Mouse (Mus musculus) 416B (cell line): ENCODE measurements around the gene Fam126a.

Experiments used
- DNase-seq: peaks from one replicate; pipeline ENCODE4 v3.0.0; 2011; ENCODE audit warnings: low read depth

Fam126a gene

DNA sequence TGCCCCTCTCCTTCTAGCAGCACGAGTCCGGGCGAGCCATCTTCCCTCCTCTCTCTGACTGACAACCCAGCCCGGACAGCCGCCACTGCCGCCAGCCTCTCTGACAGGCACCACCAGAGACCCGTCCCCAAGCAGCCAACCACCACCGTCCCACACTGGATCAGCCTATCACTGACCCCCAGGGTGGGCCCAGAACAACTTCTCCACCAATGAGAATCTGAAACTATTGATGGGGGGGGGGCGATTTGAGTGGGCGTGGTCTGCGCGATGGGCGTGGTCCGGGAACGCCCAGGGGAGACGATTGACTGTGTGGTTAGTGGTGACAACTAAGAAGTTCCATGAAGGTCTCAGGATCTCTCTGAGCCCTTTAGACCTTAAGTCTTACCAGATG lies at the start of gene Fam126a:
Fam126a (minus strand) TSS at position 112 of the 391 bp plus-strand sequence.
- DNase-seq = peak; percentile 98

GRCm38 (mm10) chr5:24078420-24079179 lies 48.1 kb upstream of the Fam126a start:
- DNase-seq = peak; percentile 8

DNA sequence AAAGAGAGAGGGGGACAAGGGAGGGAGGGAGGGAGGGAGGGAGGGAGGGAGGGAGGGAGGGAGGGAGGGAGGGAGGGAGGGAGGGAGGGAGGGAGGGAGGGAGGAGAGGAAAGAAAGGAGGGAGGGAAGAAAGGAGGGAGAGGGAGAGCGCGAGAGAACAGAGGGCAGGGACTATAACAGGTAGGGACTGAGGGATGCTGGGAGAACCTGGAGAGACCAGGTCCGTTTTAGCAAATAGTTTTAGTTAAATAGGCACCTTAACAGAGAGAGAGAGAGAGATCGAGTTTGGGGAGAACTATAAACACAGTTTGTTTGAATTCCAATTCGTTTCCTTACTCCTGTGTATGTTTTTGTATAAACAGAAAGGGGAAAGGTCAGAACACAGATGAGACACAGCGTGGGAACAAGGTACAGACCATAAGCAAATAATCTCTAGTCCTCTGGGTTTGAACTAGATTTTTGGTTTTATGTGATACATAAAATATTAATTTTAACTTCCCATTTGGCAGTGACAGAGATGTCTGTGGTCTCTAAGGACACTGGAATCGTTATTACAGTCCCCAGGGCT lies 47.3 kb upstream of the Fam126a start:
- DNase-seq = no peak

GRCm38 (mm10) chr5:24076986-24077718 lies 46.7 kb upstream of the Fam126a start:
- peak; percentile 9 for DNase-seq

GRCm38 (mm10) chr5:24072031-24072430 lies 41.5 kb upstream of the Fam126a start:
- no peak for DNase-seq

- no peak for DNase-seq
These were observed 38.5 kb upstream of the Fam126a start for GRCm38 (mm10) chr5:24068955-24069354.

DNA sequence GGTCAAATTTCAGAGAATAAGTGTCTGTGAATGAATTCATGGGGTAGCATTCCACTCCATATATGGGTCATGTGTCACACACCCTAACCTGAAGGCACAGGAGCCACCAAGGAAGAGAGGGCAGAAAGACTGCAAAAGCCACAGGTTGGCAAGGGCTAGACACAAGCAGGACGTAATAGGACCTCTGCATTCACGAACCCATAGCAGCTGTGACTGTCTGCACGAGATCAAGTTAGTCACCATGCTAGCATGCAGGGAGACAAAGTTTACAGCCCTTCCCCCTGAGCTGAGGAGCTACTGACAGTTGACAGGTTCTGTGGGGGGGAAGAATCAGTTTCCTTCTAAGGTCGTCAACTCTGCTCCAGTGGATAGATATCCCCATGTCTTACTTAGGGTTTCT lies 33.1 kb upstream of the Fam126a start:
- DNase-seq = no peak

DNA sequence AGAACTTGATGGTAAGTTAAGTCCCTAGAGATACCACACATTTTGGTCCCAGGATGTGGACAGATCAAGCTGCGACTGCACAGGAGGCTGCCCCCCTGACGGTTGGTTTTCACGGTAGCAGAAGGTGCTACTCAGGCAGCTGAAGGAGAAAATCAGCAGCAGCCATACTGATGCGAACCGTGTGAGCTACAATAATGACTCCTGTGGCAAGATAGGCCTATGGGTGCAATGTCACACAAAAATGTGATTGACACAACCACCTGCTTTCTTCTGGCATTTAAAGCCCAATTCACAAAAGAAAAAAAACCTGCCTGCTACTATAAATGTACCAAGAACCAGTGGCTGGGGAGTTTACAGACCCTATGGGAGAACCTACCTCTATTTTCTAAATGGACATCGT lies 32.5 kb upstream of the Fam126a start:
- DNase-seq = no peak

- no peak for DNase-seq
These were observed 30.5 kb upstream of the Fam126a start for GRCm38 (mm10) chr5:24060949-24061348.

- DNase-seq = no peak
These were observed 27.1 kb upstream of the Fam126a start for GRCm38 (mm10) chr5:24057592-24057991.

GRCm38 (mm10) chr5:24056865-24057264 lies 26.4 kb upstream of the Fam126a start:
- DNase-seq = peak; percentile 40

DNA sequence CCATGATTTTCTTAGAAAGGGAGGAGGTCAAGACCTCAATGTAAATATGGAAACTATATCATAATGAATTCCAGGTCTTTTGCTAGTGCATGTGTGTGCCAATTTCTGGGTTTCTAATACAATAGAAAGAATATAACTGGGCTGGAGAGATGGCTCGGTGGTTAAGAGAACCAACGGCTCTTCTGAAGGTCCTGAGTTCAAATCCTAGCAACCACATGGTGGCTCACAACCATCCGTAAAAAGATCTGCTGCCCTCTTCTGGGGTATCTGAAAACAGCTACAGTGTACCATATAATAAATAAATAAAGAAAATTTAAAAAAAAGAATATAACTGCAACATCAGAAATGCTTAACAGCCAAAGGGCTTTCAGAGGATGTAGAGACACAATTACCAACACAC lies 23.9 kb upstream of the Fam126a start:
- DNase-seq = no peak

DNA sequence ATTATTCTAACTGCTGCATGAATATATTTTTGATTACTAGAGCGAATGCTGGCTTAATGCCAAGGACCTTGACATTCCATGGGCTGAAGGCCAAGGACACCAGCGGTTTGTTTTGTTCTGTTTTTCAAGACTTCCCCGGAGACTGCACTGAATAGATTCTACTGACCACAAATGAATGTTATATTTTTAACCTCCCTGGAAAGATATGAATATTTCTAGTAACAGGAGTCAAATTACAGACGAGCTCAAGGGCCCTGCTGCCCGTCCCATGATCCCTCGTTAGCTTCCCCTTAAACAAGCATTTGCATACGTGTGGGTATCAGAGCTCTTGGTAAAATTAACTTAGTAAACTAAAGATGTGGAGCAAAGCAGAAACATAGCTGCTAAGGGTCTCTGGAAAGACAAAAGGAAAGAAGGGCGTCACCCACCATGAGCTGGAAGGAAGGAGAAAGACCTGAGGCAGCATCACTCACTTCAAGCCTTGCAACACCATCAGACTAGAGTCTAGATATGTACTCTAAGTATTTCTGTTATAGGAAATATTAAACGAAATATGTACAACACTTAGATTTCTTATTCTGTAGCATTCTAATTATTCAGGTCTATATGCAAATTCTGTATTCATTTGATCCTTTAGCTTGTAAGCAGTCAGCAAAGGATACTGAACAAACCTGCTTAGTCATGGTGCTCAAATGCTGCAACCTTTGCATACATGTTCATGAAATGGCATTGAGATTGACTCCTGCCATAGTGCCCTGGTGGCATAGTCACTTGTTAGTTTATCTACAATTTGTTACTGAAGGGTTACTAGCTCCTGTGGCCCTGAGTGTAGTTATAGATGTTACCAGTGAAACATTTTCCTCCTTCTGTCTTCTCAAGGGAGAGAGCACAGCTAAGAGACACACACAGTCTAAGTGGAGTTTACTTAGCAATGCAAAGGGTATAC lies 23.0 kb upstream of the Fam126a start:
- DNase-seq = peak; percentile 85

DNA sequence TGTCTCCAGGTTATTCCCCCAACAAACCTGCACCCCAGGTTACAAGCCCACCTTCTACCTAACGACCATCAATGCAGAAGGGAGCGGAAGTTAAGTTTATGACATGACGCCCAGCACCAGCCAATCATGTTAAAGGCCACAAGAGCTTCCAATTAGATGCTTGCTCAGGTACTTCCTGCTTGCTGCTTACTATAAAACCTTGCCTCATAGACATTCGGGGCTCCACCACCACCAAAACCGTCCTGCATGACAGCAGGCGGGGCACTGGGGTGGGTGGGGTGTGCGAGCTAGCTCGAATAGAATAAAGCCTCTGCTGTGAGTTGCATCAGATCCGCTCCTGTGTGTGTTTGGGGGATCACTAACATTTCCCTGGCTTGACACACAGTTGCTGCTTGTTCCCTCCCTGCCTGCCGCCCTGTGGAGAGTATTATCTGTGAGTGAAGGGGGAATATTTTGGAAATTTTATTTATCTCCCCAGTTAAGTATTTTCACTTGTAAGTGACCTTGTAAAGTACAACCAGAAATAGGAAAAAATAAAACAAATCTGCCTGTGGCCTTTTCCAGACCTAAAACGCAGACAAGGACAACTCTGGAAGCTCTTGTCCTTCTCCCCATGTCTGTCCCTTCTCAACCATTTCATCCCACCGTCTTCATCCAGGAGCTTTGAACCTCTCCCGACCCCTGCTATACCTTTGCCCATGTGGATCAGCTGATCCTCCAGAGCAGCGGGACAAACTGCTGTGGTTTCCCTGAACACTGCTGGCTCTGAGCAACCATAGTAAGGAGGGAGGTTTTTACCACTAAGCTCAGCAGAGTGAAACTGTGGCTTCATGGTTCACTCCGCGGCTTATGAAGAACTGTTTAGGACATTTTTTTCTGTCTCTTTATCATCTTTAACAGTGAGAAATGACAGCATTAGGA lies 21.5 kb upstream of the Fam126a start:
- no peak for DNase-seq

- DNase-seq = no peak
These were observed 17.3 kb upstream of the Fam126a start for GRCm38 (mm10) chr5:24047821-24048220.

- DNase-seq = no peak
These were observed 16.5 kb upstream of the Fam126a start for GRCm38 (mm10) chr5:24047001-24047400.

DNA sequence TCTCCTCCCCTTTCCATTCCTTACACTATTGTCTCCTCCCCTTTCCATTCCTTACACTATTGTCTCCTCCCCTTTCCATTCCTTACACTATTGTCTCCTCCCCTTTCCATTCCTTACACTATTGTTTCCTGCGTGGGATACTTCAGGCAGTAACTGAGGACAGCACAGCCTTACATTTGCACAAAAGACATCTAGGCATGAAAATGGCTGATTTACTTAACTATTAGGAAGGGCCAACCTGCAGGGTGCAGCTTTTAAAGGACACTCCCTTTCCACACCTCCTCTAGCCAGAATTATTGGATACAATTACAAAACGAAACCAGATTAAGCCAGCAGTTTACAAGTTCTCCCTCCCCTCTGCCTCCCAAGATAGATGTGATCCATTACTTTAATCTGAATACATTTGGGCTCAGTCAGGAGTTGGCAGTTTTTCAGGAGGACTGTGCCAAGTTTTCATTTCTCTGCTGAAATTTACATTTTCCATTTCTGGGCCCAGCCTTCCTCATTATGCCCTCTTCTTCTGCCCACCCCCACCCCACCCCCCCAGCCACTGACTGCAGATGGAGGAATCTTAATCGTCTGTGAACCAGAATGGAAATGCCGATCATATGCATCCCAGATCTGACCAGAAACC lies 15.6 kb upstream of the Fam126a start:
- DNase-seq = no peak

GRCm38 (mm10) chr5:24044387-24044786 lies 13.9 kb upstream of the Fam126a start:
- peak; percentile 35 for DNase-seq

GRCm38 (mm10) chr5:24043367-24043766 lies 12.9 kb upstream of the Fam126a start:
- DNase-seq = no peak

GRCm38 (mm10) chr5:24041341-24041852 lies 10.9 kb upstream of the Fam126a start:
- no peak for DNase-seq
